Mouse (Mus musculus): Measurements from ENCODE around the gene Tmem242.
A peak's percentile ranks its signal among the peaks of the same experiment; 100 is the strongest.

GRCm38 (mm10) chr17:5402069-5402468 lies 38.0 kb downstream of the Tmem242 start:
- TF ChIP-seq CTCF (IDR thresholded peaks at IDR 0.05; ENCODE audit: borderline replicate concordance, extremely low read depth, insufficient read depth, insufficient read length) (peak; percentile 86), POLR2A (IDR thresholded peaks at IDR 0.05; ENCODE audit: borderline replicate concordance, extremely low read depth, insufficient read depth, insufficient read length, poor library complexity, severe bottlenecking) (no peak)
